In the genomic region with DNA sequence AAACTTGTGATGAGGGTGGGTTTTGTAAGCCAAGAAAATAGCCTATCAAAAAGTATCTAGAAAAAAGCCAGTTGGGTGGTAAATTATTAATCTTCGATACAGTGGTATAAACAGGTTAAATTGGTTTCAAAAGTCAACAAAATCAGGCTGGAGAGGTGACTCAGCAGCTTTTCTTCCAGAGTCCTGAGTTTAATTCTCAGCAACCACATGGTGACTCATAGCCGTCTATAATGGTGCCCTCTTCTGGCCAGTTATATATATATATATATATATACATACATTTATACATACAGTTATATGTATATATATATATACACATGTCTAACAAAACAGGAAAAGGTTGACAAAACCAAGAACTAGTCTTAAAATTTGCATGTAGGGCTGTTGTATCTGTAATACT, we compare ENCODE assay signal across 9 mouse cellular contexts. TPM values are rescaled to one million over a fixed set of nuclear protein-coding genes. Genes with fewer than 3 reads are reported as not detected.
DNase-seq lines count a peak whose midpoint lies in the region; ATAC-seq and TF ChIP-seq lines count a peak whose summit lies in the region.
"Had no signal": no experiment of that assay in that cellular context is flagged by ENCODE, and none has a peak within 500 bp of the region (broad histone marks: within the 10 kb centered on the region; RNA-seq: fewer than 3 reads in every experiment).

No protein-coding gene starts in this region.

- H3K27ac ChIP-seq in kidney, postnatal 0 days, result no peak overlapping the region
- no peak overlapping the region for H3K27ac ChIP-seq in stomach, embryonic 14.5 days (ENCODE audit: low read length)
- H3K27ac ChIP-seq: limb, embryonic 13.5 days had no signal

- H3K27me3 ChIP-seq in kidney, postnatal 0 days (ENCODE audit: insufficient read depth, low read length), result no peaks in the 10 kb centered on the region
- no peaks in the 10 kb centered on the region for H3K27me3 ChIP-seq in stomach, embryonic 14.5 days (ENCODE audit: control insufficient read depth, insufficient read depth, low read length)
- H3K27me3 ChIP-seq: limb, embryonic 13.5 days had no signal

- no peak overlapping the region for H3K4me3 ChIP-seq in kidney, postnatal 0 days (replicated peaks; ENCODE audit: low read depth, low read length)
- H3K4me3 ChIP-seq in stomach, embryonic 14.5 days (ENCODE audit: low read depth, low read length), result no peak overlapping the region
- H3K4me3 ChIP-seq: limb, embryonic 13.5 days had no signal

- no peaks in the 10 kb centered on the region for H3K9me3 ChIP-seq in kidney, postnatal 0 days (replicated peaks; ENCODE audit: low read length)
- no peaks in the 10 kb centered on the region for H3K9me3 ChIP-seq in stomach, embryonic 14.5 days (ENCODE audit: control insufficient read depth, low read depth, low read length)
- H3K9me3 ChIP-seq: limb, embryonic 13.5 days had no signal

- DNase-seq in embryo, embryonic 10.5 days (ENCODE audit: low spot score), result peak; percentile 37
- no peak for DNase-seq in embryo, embryonic 9.5 days (ENCODE audit: extremely low spot score)
- peak; percentile 27 for DNase-seq in retina, embryonic 14.5 days (ENCODE audit: low spot score)
- no peak for DNase-seq in retina, postnatal 1 day
- peak; percentile 57 for DNase-seq in kidney, postnatal 0 days (ENCODE audit: low spot score)
- no peak for DNase-seq in heart, adult 8-10 months (ENCODE audit: low spot score)
- no peak for DNase-seq in right cerebral cortex, postnatal 10 days (ENCODE audit: low spot score in 2 of 2)

- no peak overlapping the region for H3K4me2 ChIP-seq in kidney, postnatal 0 days (ENCODE audit: low read length)
- no peak overlapping the region for H3K4me2 ChIP-seq in stomach, embryonic 14.5 days (replicated peaks; ENCODE audit: low read depth, low read length)
- H3K4me2 ChIP-seq: limb, embryonic 13.5 days had no signal

- TF ChIP-seq CTCF in kidney, postnatal 0 days (IDR thresholded peaks at IDR 0.05; ENCODE audit: low read depth), result peak; percentile 24; the same call in 1 of the 2 replicates

- H3K36me3 ChIP-seq in kidney, postnatal 0 days (ENCODE audit: insufficient read depth, low read length), result peaks cover 10% of the 10 kb centered on the region
- H3K36me3 ChIP-seq in stomach, embryonic 14.5 days (ENCODE audit: control insufficient read depth, insufficient read depth, low read length), result peaks cover 30% of the 10 kb centered on the region

- 54% methylated on average over 2 of the region's 2 CpGs for WGBS in kidney, postnatal 0 days
- 48% methylated on average over 2 of the region's 2 CpGs for WGBS in stomach, embryonic 14.5 days

- ATAC-seq in kidney, postnatal 0 days (replicated peaks; ENCODE audit: low FRiP score, low read depth), result peak; percentile 81
- ATAC-seq in stomach, embryonic 14.5 days (ENCODE audit: insufficient number of reproducible peaks, insufficient read depth, low FRiP score, low read depth), result peak; percentile 66

- H3K9ac ChIP-seq in kidney, postnatal 0 days (ENCODE audit: low read depth, low read length), result no peak overlapping the region
- H3K9ac ChIP-seq in stomach, embryonic 14.5 days (replicated peaks; ENCODE audit: low read depth, low read length), result no peak overlapping the region
- H3K9ac ChIP-seq: limb, embryonic 13.5 days had no signal

- no peaks in the 10 kb centered on the region for H3K4me1 ChIP-seq in kidney, postnatal 0 days (replicated peaks; ENCODE audit: insufficient read depth, low read length)
- no peaks in the 10 kb centered on the region for H3K4me1 ChIP-seq in stomach, embryonic 14.5 days (ENCODE audit: control insufficient read depth, insufficient read depth, low read length)
- H3K4me1 ChIP-seq: limb, embryonic 13.5 days had no signal

RNA-seq across cellular contexts. Expression of a gene that starts 27.3 kb away (rescaled TPM):
- polyA plus RNA-seq in kidney, postnatal 0 days (2015; fragmentation: Nextera tagmentation; extraction: Ambion mirVana), result 15.8 and 18.1 TPM in 2 replicates
- 35.3 and 47.8 TPM in 2 replicates for polyA plus RNA-seq in stomach, embryonic 14.5 days (2014; fragmentation: Nextera tagmentation; extraction: Ambion mirVana)
- total RNA-seq in heart, adult 8-10 months (2022), result 100 to 1,000 TPM; 264 to 407 (median 333) TPM

RNA-seq across cellular contexts. Expression of a gene that starts 28.6 kb away (rescaled TPM):
- polyA plus RNA-seq in kidney, postnatal 0 days (2015; fragmentation: Nextera tagmentation; extraction: Ambion mirVana), result 178 and 189 TPM in 2 replicates
- 252 and 265 TPM in 2 replicates for polyA plus RNA-seq in stomach, embryonic 14.5 days (2014; fragmentation: Nextera tagmentation; extraction: Ambion mirVana)
- total RNA-seq in heart, adult 8-10 months (2022), result 10 to 100 TPM; 44.3 to 55.0 (median 52.5) TPM

RNA-seq across cellular contexts. Expression of a gene that starts 28.7 kb away (rescaled TPM):
- polyA plus RNA-seq in kidney, postnatal 0 days (2015; fragmentation: Nextera tagmentation; extraction: Ambion mirVana), result 32.5 and 34.9 TPM in 2 replicates
- 30.3 and 31.4 TPM in 2 replicates for polyA plus RNA-seq in stomach, embryonic 14.5 days (2014; fragmentation: Nextera tagmentation; extraction: Ambion mirVana)
- 100 to 1,000 TPM in 2 of 4 experiments, 10 to 100 TPM in 2; 88.0 to 125 (median 101) TPM for total RNA-seq in heart, adult 8-10 months (2022)

Comparison
In these comparisons a context has a peak if more than half of its experiments do, and no peak if none do; other contexts are left out.
1. DNase-seq: peak in embryo, embryonic 10.5 days (single experiment), retina, embryonic 14.5 days (single experiment) and kidney, postnatal 0 days (single experiment); none in embryo, embryonic 9.5 days (single experiment), retina, postnatal 1 day (single experiment), heart, adult 8-10 months (single experiment) and right cerebral cortex, postnatal 10 days (0 of 2).